Mouse (Mus musculus): ENCODE measurements around the gene Ptprm.

- TF ChIP-seq POLR2A (IDR thresholded peaks at IDR 0.05; ENCODE audit: control insufficient read depth, low read depth, low read length) (no peak), CTCF (IDR thresholded peaks at IDR 0.05; ENCODE audit: control insufficient read depth, insufficient read depth, insufficient replicate concordance, low read depth, low read length) (no peak)
Observed at GRCm38 (mm10) chr17:67090997-67091396, 263.3 kb downstream of the Ptprm start.
